Mouse (Mus musculus) kidney, postnatal 4 days (tissue): ENCODE results near the gene Trrap.

ENCODE experiments used
- DNase-seq, 2 experiments: peaks; one replicate each; pipeline ENCODE4 v3.0.0; 2021; ENCODE audit warnings: mixed read lengths in 2 of 2

The Trrap gene

DNA sequence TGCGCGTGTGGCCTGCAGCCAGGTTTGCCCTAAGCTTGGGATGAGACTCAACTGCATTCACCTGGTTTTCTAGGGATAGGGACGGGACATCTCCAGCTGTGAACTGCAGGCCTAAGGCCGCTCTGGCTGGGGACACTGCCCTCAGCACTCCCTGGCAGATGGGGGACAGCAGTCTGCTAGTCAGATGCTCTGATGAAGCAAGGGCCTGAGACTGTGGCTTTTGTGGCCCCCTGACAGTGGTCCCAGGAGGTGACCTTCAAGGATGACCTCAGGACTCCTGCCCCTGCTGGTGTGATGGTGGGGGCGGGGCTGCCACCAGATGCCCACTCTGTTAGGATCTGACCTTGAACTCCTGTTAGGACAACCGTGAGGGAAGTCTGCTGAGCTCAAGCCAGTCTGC is 107.7 kb downstream of the Trrap start:
- no peak for DNase-seq

DNA sequence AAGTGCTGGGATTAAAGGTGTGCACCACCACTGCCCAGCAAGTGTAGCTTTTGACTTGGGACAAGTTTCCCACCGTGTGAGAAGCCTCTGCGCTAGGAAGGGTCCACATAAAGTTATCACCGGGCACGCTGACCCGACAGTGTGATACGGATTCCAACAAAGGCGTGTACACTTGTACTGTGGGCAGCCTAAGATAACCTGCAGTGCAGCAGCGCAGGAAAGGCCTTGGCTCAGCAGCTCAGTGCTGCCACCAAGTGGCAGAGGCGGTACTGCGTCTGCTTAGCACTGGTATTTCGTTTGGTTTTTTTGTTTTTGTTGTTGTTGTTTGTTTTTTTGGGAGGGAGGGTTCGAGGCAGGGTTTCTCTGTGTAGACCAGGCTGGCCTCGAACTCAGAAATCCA is 108.4 kb downstream of the Trrap start:
- DNase-seq: peak; percentile 86 to 87

DNA sequence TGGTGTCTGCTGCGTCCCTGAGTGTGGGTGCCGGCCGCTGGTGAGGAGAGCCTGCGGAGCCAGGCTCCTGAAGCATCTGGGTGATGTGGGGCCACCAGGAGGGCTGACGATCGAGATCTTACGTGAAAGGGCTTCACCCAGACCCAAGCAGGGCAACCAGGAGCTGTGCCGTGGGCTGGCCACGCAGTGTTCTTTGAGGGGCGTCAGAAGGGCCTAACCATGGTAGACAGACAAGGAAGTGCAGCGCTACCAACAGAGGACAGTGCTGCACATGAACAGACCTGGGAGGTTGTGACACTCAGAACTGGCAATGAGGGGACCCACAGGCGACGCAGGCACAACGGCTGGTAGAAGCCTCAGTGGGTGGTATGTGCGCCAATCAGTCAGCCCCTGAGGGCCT is 109.5 kb downstream of the Trrap start:
- DNase-seq: no peak

DNA sequence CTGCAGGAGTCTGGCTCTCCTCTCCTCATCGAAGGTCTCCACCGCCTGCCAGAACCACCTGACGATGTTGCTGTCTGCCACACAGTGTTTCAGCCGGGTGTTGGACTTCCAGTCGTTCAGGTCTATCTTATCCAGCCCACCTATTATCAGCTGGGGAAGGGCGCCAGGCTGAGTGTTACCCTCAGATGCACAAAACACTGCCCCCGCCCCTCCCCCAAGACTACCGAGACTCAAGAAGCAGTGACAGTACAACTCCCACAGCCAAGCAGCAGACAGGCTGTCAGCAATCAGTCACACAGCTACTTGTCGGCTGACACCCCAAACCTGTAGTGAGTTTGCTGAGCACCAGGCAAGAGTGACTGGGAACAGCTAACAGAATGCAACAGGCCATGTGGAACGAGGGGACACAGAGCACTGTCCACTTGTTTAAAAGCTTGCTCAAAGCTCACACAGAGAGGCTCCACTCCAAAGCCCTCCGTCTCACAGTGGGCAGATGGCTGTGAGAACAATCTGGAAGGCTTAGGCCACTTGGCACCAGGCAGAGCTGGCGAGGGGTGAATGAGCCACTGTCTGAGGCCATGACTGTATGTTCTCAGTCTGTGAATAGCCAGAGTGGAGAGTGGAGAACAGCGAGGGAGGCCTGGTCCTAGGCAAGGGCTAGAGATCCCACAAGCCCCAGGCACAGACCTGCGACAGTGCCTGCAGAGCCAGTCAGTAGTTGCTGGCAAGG is 114.3 kb downstream of the Trrap start:
- DNase-seq: peak in 1 of 2 experiments; percentile 1

DNA sequence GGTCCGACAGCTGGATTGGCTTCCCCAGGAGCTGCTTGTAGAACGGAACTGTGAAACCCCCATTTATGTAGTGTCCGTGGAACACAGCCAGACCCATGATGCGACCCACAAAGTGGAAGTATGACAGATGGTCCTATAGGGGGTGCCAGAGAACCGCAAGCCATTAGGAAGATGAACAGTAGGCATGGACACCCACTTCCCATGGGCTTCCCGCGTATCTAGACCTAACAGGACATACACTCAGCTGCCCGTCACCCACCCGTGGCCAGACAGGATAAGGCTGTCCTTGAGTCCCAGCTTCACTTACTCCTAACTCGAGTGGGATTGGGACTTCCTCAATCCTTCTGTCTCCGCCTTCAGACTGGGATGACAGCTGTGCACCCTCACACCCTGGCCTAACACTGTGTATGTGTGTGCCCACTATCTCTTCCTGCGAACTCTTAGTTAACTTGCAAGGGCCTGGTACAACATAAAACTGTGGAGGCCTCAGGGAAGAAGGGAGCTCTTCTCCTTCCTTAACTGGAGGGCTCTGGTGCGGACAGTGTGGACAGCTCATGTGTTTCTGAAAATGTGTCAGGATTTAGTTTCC is 117.2 kb downstream of the Trrap start:
- peak; percentile 54 to 70 for DNase-seq

DNA sequence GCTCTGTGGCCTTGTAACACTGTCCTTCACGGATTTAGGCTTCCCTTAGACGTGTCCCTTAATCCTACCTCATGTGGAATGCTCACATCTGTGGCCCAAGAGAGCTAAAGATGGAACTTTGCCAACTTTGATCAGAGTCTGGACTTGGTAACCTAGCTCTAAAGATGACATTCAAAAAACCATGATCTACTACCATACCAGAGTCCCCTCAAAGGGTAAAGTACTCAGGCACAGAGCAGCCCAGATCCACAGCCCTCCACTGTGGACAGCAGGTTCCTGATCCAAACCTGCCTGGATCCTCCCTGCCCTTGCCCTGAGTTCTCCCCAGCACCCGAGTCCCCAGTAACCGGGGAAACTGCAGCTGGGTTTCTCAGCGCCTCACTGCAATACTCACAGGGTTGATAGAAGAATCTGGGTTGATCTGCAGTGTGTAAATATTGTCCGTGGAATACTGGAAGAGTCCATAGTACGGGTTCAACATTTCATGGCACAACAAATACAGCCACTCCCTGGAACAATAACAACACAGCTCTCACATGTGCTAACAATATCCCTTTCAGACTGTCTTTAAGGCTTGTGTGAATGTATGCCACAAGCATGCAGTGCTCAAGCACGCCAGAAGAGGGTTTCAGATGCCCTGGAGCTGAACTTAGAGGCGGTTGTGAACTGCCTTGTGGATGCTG is 118.6 kb downstream of the Trrap start:
- DNase-seq: no peak

DNA sequence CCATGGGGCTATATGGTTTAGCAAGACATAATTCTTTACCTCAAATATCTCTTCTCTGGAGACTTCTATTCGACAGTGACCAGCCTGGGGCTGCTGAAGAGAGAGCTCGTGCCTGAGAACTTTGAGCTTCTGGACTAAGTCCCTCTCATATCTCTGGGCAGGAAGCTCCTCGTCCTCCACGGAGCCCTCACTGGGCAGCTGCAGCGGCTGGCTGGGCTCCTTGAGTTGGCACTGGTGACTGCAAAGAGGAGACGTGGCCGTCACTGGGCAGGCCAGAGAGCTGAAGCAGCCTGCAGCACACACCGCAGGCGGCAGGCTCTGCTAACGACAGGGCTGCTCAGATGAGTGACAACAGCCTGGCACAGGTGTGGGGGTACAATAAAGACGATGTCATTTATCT is 123.7 kb downstream of the Trrap start:
- DNase-seq: no peak

DNA sequence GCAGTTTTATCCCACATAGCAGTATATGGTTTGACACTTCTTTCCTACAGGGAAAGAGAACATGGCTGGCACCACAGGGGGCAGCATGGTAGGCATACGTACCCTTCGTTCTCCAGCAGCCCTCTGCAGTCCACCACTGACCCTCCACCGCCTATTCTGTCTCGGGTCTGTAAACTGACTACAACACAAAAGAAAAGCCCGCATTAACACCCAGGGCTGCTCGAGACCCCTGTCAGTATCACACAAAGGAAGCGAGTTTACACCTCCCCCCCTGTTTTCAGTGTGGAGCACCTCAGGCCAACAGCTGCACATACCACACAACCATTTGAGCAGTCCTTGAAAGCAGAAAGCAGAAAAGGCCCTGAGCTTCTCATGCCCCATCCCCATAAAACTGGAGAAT is 130.3 kb downstream of the Trrap start:
- no peak for DNase-seq

DNA sequence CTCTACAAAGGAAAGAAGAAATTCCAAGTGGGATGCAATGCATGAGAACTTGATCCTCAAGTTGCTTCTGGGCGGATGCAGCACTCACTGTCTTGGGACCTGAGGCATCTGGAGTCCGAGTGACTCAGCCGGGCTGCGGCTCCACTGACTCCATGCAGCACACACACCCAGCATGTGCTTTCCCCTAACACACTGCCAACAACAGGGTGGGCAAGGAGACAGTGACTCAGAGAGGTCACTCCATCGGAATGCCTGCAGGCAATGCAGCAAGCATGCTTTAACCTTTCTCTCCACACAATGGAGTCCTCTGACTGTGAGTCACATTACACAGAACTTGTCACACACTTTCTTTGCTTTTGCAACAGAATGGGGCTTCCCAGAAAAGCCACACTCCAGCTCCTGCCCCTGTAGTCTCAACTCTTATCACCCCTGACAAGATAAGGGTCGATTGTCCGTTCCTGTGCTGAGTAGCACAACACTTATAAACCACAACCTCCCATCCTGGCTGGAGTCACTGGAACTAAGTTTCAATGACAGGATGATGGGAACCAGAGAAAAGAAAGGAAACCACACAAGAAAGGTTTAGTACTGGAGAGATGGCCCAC is 131.0 kb downstream of the Trrap start:
- no peak for DNase-seq

DNA sequence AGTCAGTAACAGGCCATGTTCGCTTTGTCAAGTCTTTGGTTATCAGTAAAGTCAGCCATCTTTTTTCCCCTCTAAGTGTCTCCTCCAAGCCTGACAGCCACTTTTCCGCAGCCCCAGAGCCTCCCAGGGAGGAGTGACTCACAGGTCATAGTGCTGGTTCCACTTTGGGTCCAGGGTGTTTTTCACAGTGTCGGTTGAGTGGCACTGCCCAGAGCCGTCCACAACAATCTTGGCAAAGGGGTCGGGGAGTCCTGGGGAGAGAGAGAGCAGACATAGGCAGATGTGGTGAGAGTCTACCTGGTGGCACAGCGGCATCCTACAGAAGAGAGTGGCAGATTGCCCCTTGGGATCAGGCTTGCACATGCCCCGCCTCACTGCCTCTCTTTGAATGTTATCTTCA is 133.5 kb downstream of the Trrap start:
- DNase-seq: no peak

DNA sequence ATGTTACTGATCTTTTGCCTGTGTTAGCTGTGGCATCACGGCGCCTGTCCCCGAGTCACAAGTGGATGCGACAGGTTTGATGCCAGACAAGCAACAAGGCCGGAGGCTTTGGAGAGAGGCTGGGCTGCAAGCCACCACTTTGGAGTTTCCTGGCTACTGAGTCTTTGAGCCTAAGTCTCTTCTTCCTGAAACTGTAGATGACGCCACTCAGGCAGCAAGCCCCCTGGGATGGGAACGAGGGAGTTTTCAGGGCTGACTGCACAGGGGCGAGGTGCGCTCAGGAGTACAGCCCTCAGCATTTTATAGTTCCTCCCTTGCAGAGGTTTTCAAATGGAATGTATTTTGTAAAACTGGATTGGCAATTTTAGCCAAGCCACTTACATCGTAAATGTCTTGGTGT is 134.3 kb downstream of the Trrap start:
- DNase-seq: peak; percentile 33 to 61

DNA sequence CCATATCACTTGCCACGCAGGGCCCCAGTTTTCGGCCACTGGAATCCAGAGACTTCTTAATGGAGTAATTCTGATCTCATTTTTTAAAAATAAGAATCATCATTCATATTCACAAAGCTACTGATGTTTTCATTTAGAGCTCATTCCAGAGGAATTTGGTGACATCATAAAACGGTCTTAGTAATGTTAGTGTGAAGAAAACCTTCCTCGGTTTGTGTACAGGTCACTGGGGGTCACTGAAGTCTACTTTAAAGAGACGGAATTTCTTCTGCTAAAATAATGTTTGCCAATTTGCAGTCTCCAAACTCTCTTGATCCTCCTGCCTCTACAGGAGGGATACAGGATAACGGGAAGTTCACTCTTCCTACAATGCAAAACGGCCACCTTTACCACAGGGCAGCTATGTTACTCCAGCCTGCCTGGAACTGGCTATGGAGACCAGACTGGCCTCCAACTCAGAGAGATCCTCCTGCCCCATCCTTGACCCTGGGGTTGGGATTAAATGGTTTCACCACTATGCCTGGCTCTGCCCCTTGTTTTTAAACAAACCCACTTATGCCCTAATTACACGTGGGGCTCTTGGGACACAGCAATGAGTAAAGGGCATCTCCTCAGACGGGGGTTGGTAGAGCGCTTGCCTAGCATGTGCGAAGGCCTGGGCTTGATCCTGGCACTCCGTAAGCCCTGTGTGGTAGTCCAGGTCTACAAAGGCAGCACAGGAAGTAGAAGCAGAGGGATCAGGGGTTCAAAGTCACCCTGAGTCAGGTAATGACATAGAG is 137.0 kb downstream of the Trrap start:
- DNase-seq: no peak

DNA sequence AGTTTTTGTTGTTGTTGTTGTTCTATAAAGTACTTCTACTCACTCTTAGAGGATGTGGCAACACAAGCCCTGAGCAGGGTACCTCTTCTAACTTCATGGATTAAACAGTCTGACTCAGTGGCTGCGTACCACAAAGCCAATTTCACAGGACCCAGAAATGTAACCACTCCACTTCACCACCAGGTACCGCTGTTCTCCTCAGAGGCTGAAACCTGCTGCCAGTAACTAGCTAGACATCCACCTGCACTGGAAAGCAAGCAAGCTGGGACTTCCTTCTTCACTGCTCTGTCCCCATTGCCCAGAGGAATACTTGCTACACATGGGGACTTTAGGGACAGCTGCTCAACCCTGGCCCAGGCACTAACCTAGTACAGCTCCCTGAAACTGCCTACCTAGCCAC is 140.1 kb downstream of the Trrap start:
- no peak for DNase-seq
